Mouse (Mus musculus) liver, embryonic 12.5 days (tissue): Measurements from ENCODE around the gene Ccdc83. TPM values are rescaled to one million over a fixed set of nuclear protein-coding genes. Genes with fewer than 3 reads are reported as not detected.
A peak's percentile ranks its signal among the peaks of the same experiment; 100 is the strongest.

Experiments used
- ATAC-seq: fragments of 200-750 bp; cut with Nextera tagmentation; 2 replicates; pipeline ENCODE4 v1.8.0; 2017; ENCODE audit warnings: moderate number of reproducible peaks, mild to moderate bottlenecking, moderate library complexity
- H3K27ac ChIP-seq: fragments of 300-500 bp; sonication (generic); 2 replicates; pipeline ENCODE4 v1.5.1; 2016; ENCODE audit warnings: mild to moderate bottlenecking
- H3K27me3 ChIP-seq: fragments of 300-500 bp; sonication (generic); replicated peaks from 2 replicates; pipeline ENCODE4 v1.6.1; 2016; ENCODE audit warnings: mild to moderate bottlenecking, moderate library complexity
- H3K36me3 ChIP-seq: fragments of 300-500 bp; sonication (generic); 2 replicates; pipeline ENCODE4 v1.6.1; 2016; ENCODE audit warnings: mild to moderate bottlenecking, moderate library complexity
- H3K4me1 ChIP-seq: fragments of 300-500 bp; sonication (generic); 2 replicates; pipeline ENCODE4 v1.6.1; 2016
- H3K4me2 ChIP-seq: fragments of 300-500 bp; sonication (generic); 2 replicates; pipeline ENCODE4 v1.6.1; 2016; ENCODE audit warnings: mild to moderate bottlenecking, moderate library complexity
- H3K4me3 ChIP-seq: fragments of 300-500 bp; sonication (generic); 2 replicates; pipeline ENCODE4 v1.5.1; 2016; ENCODE audit warnings: mild to moderate bottlenecking, moderate library complexity
- H3K9ac ChIP-seq: fragments of 300-500 bp; sonication (generic); 2 replicates; pipeline ENCODE4 v1.6.1; 2016; ENCODE audit warnings: mild to moderate bottlenecking, moderate library complexity
- H3K9me3 ChIP-seq: fragments of 300-500 bp; sonication (generic); replicated peaks from 2 replicates; pipeline ENCODE4 v1.6.1; 2016; ENCODE audit warnings: mild to moderate bottlenecking, moderate library complexity
- WGBS: fragments of 180-500 bp; shearing (Covaris S2); methylation state at CpG from one replicate; pipeline ENCODE4 v1.1.7; 2016; ENCODE audit not compliant: insufficient replicate concordance; 5-methylcytosine and 5-hydroxymethylcytosine counted together
- polyA plus RNA-seq: library from polyadenylated mRNA; unstranded; fragments of >200 nt; fragmentation: Nextera tagmentation; extraction: Ambion mirVana; gene quantifications from 2 replicates; pipeline ENCODE4 v1.2.1, GENCODE M21; 2016

Gene Ccdc83
- polyA plus RNA-seq, 1 experiment from 2014 or later: not detected

GRCm38 (mm10) chr7:90281759-90282546 is 16.4 kb upstream of the Ccdc83 start:
- WGBS: 64% methylated on average over 11 of the region's 11 CpGs
- ATAC-seq: no peak
- H3K36me3 ChIP-seq: no peaks in the 10 kb centered on the region
- H3K27me3 ChIP-seq: no peaks in the 10 kb centered on the region; the same call in 1 of the 2 replicates
- no peaks in the 10 kb centered on the region for H3K9me3 ChIP-seq
- H3K4me2 ChIP-seq: no peak overlapping the region
- H3K27ac ChIP-seq: no peak overlapping the region
- no peak overlapping the region for H3K9ac ChIP-seq
- H3K4me1 ChIP-seq: no peaks in the 10 kb centered on the region
- no peak overlapping the region for H3K4me3 ChIP-seq

- no peak for ATAC-seq
- H3K36me3 ChIP-seq: no peaks in the 10 kb centered on the region
- H3K9ac ChIP-seq: no peak overlapping the region
- no peak overlapping the region for H3K4me3 ChIP-seq
- no peak overlapping the region for H3K27ac ChIP-seq
- WGBS: 41% methylated on average over 8 of the region's 8 CpGs
- no peaks in the 10 kb centered on the region; the same call in 1 of the 2 replicates for H3K27me3 ChIP-seq
- H3K4me2 ChIP-seq: no peak overlapping the region
- no peaks in the 10 kb centered on the region for H3K9me3 ChIP-seq
- no peaks in the 10 kb centered on the region for H3K4me1 ChIP-seq
Measured at GRCm38 (mm10) chr7:90280878-90281277, 15.3 kb upstream of the Ccdc83 start.

- ATAC-seq: no peak
- H3K4me3 ChIP-seq: no peak overlapping the region
- 47% methylated on average over 11 of the region's 11 CpGs for WGBS
Measured at GRCm38 (mm10) chr7:90280274-90280875, 14.8 kb upstream of the Ccdc83 start.

GRCm38 (mm10) chr7:90279136-90279535 is 13.6 kb upstream of the Ccdc83 start:
- H3K4me3 ChIP-seq: no peak overlapping the region
- H3K27me3 ChIP-seq: 0 out of 2 replicates have a peak, but pooled peaks cover 4% of the 10 kb centered on the region
- H3K4me2 ChIP-seq: no peak overlapping the region
- H3K9me3 ChIP-seq: no peaks in the 10 kb centered on the region
- H3K9ac ChIP-seq: no peak overlapping the region
- no peaks in the 10 kb centered on the region for H3K36me3 ChIP-seq
- H3K4me1 ChIP-seq: no peaks in the 10 kb centered on the region
- H3K27ac ChIP-seq: no peak overlapping the region
- WGBS: 70% methylated on average over 4 of the region's 4 CpGs
- no peak for ATAC-seq

More at GRCm38 (mm10) chr7:90280274-90280875, 14.8 kb upstream of the Ccdc83 start:
- Histone ChIP-seq H3K27ac (no peak overlapping the region), H3K9me3 (no peaks in the 10 kb centered on the region), H3K36me3 (no peaks in the 10 kb centered on the region), H3K4me2 (no peak overlapping the region), H3K4me1 (no peaks in the 10 kb centered on the region), H3K9ac (no peak overlapping the region), H3K27me3 (peaks cover 2% of the 10 kb centered on the region; the same call in 1 of the 2 replicates)

GRCm38 (mm10) chr7:90277769-90278168 is 12.2 kb upstream of the Ccdc83 start:
- Histone ChIP-seq H3K4me2 (no peak overlapping the region), H3K27ac (no peak overlapping the region), H3K4me3 (no peak overlapping the region), H3K36me3 (no peaks in the 10 kb centered on the region), H3K9me3 (no peaks in the 10 kb centered on the region), H3K4me1 (no peaks in the 10 kb centered on the region), H3K9ac (no peak overlapping the region), H3K27me3 (peaks cover 11% of the 10 kb centered on the region; the same call in 1 of the 2 replicates)
- 75% methylated on average over 4 of the region's 4 CpGs for WGBS
- no peak for ATAC-seq

- ATAC-seq: no peak
- Histone ChIP-seq H3K9ac (no peak overlapping the region), H3K9me3 (no peaks in the 10 kb centered on the region), H3K36me3 (no peaks in the 10 kb centered on the region), H3K4me2 (no peak overlapping the region), H3K4me3 (no peak overlapping the region), H3K4me1 (no peaks in the 10 kb centered on the region), H3K27ac (no peak overlapping the region), H3K27me3 (peaks cover 11% of the 10 kb centered on the region; the same call in 1 of the 2 replicates)
- 62% methylated on average over 3 of the region's 3 CpGs for WGBS
Measured at GRCm38 (mm10) chr7:90277246-90277645, 11.7 kb upstream of the Ccdc83 start.

GRCm38 (mm10) chr7:90274561-90275100 is 9.1 kb upstream of the Ccdc83 start:
- H3K4me2 ChIP-seq: no peak overlapping the region
- no peak overlapping the region for H3K4me3 ChIP-seq
- H3K36me3 ChIP-seq: no peaks in the 10 kb centered on the region
- no peaks in the 10 kb centered on the region for H3K9me3 ChIP-seq
- WGBS: 55% methylated on average over 11 of the region's 11 CpGs
- no peak overlapping the region for H3K27ac ChIP-seq
- peaks cover 11% of the 10 kb centered on the region; the same call in 1 of the 2 replicates for H3K27me3 ChIP-seq
- H3K9ac ChIP-seq: no peak overlapping the region
- no peaks in the 10 kb centered on the region for H3K4me1 ChIP-seq
- ATAC-seq: no peak

GRCm38 (mm10) chr7:90270141-90270540 is 4.6 kb upstream of the Ccdc83 start:
- peaks cover 7% of the 10 kb centered on the region; the same call in 1 of the 2 replicates for H3K27me3 ChIP-seq
- H3K4me3 ChIP-seq: no peak overlapping the region
- H3K4me1 ChIP-seq: peaks cover 4% of the 10 kb centered on the region; the same call in 1 of the 2 replicates
- H3K27ac ChIP-seq: no peak overlapping the region
- no peaks in the 10 kb centered on the region for H3K36me3 ChIP-seq
- no peak for ATAC-seq
- H3K9ac ChIP-seq: no peak overlapping the region
- H3K4me2 ChIP-seq: no peak overlapping the region
- H3K9me3 ChIP-seq: no peaks in the 10 kb centered on the region
- 42% methylated on average over 3 of the region's 3 CpGs for WGBS

GRCm38 (mm10) chr7:90261902-90262599 is 3.5 kb downstream of the Ccdc83 start:
- Histone ChIP-seq H3K4me3 (no peak overlapping the region), H3K4me1 (peaks cover 15% of the 10 kb centered on the region; the same call in 1 of the 2 replicates), H3K27me3 (no peaks in the 10 kb centered on the region), H3K9me3 (no peaks in the 10 kb centered on the region), H3K27ac (no peak overlapping the region), H3K4me2 (no peak overlapping the region), H3K36me3 (no peaks in the 10 kb centered on the region), H3K9ac (no peak overlapping the region)
- ATAC-seq: no peak
- WGBS: 31% methylated on average over 7 of the region's 7 CpGs

- peak; percentile 52; the same call in 1 of the 2 replicates for ATAC-seq
- H3K36me3 ChIP-seq: no peaks in the 10 kb centered on the region
- 27% methylated on average over 2 of the region's 2 CpGs for WGBS
- no peak overlapping the region for H3K4me2 ChIP-seq
- H3K9ac ChIP-seq: no peak overlapping the region
- H3K27me3 ChIP-seq: no peaks in the 10 kb centered on the region
- no peak overlapping the region for H3K27ac ChIP-seq
- H3K4me1 ChIP-seq: peaks cover 10% of the 10 kb centered on the region; the same call in 1 of the 2 replicates
- H3K9me3 ChIP-seq: no peaks in the 10 kb centered on the region
- no peak overlapping the region for H3K4me3 ChIP-seq
Measured at GRCm38 (mm10) chr7:90259899-90260298, 5.7 kb downstream of the Ccdc83 start.

- no peaks in the 10 kb centered on the region for H3K36me3 ChIP-seq
- ATAC-seq: no peak
- H3K9me3 ChIP-seq: no peaks in the 10 kb centered on the region
- H3K4me1 ChIP-seq: peaks cover 16% of the 10 kb centered on the region; the same call in 1 of the 2 replicates
- H3K4me2 ChIP-seq: no peak overlapping the region
- H3K27me3 ChIP-seq: no peaks in the 10 kb centered on the region
- no peak overlapping the region for H3K9ac ChIP-seq
- 87% methylated on average over 2 of the region's 2 CpGs for WGBS
- no peak overlapping the region for H3K27ac ChIP-seq
- H3K4me3 ChIP-seq: no peak overlapping the region
Measured at GRCm38 (mm10) chr7:90258701-90259100, 6.9 kb downstream of the Ccdc83 start.
